Mouse (Mus musculus): ENCODE measurements around the gene Olfr1206.

Olfr1206 gene

GRCm38 (mm10) chr2:88862931-88863330, at the start of gene Olfr1206:
Olfr1206 (plus strand) TSS chr2:88863231.
- no peak for DNase-seq (ENCODE audit: low read depth, low spot score)

- no peak for DNase-seq (ENCODE audit: low read depth, low spot score)
These were observed 48.8 kb upstream of the Olfr1206 start, which contains the start of gene Olfr1202 for GRCm38 (mm10) chr2:88814196-88814595. Olfr1202 (plus strand) TSS chr2:88814496.

GRCm38 (mm10) chr2:88829437-88829836, 33.6 kb upstream of the Olfr1206 start, which contains the start of gene Olfr1205:
Olfr1205 (plus strand) TSS chr2:88829737.
- no peak for DNase-seq (ENCODE audit: low read depth, low spot score)

- DNase-seq (ENCODE audit: low read depth, low spot score): no peak
These were observed 24.6 kb upstream of the Olfr1206 start for GRCm38 (mm10) chr2:88838477-88838876.

- no peak for DNase-seq (ENCODE audit: low read depth, low spot score)
These were observed 14.0 kb upstream of the Olfr1206 start, which contains the start of gene Olfr1204 for GRCm38 (mm10) chr2:88848992-88849391. Olfr1204 (plus strand) TSS chr2:88849292.

GRCm38 (mm10) chr2:88902211-88902610, 39.2 kb downstream of the Olfr1206 start, which contains the start of gene Olfr1208:
Olfr1208 (minus strand) TSS chr2:88902311.
- no peak for DNase-seq (ENCODE audit: low read depth, low spot score)

- no peak for DNase-seq (ENCODE audit: low read depth, low spot score)
These were observed 52.0 kb downstream of the Olfr1206 start, which contains the start of gene Olfr1209 for GRCm38 (mm10) chr2:88915057-88915456. Olfr1209 (minus strand) TSS chr2:88915157.

All from ES-CJ7 (cell line).